Mouse (Mus musculus) liver, adult 2 months (tissue): ENCODE measurements around the gene Tas1r1.
"Not testable (repeated sequence)": the region's sequence is repeated elsewhere in the genome, so short reads cannot be mapped to it uniquely, and the experiment has no call there.

Experiments used
- CTCF ChIP-seq: fragments of 200-500 bp; IDR thresholded peaks from 2 replicates; pipeline ENCODE4 v1.5.1; 2011; ENCODE audit warnings: low read depth, low read length, control low read depth
- POLR2A ChIP-seq: fragments of 200-500 bp; IDR thresholded peaks from 2 replicates; pipeline ENCODE4 v1.6.1; 2011; ENCODE audit warnings: low read length, control low read depth; ENCODE audit not compliant: insufficient read depth; ENCODE audit errors: extremely low read depth

- peak; percentile 28; the same call in 1 of the 2 replicates for TF ChIP-seq CTCF
- not testable (repeated sequence) for TF ChIP-seq POLR2A
These were observed 1.9 kb downstream of the Tas1r1 start for GRCm38 (mm10) chr4:152036464-152036863.
